Comparison of ENCODE assay signal across 8 mouse cellular contexts in genomic region chr19:41481030-41481886, GRCm38 (mm10). TPM values are rescaled to one million over a fixed set of nuclear protein-coding genes. Genes with fewer than 3 reads are reported as not detected.
A peak's percentile ranks its signal among the peaks of the same experiment; 100 is the strongest.
DNase-seq lines count a peak whose midpoint lies in the region; ATAC-seq and TF ChIP-seq lines count a peak whose summit lies in the region.

No protein-coding gene starts in this region.

- H3K9me3 ChIP-seq in forebrain, embryonic 13.5 days (replicated peaks): no peaks in the 10 kb centered on the region
- H3K9me3 ChIP-seq in limb, embryonic 13.5 days: no peaks in the 10 kb centered on the region
- H3K9me3 ChIP-seq in midbrain, embryonic 16.5 days (replicated peaks; ENCODE audit: control insufficient read depth, low read length, poor library complexity, severe bottlenecking): no peaks in the 10 kb centered on the region
- H3K9me3 ChIP-seq in stomach, postnatal 0 days (ENCODE audit: control insufficient read depth, low read length): no peaks in the 10 kb centered on the region

- TF ChIP-seq CTCF in stomach, postnatal 0 days (IDR thresholded peaks at IDR 0.05; ENCODE audit: low read depth): peak; percentile 85

- TF ChIP-seq EP300 in stomach, postnatal 0 days (optimal IDR thresholded peaks at IDR 0.05): no peak

- H3K4me3 ChIP-seq in forebrain, embryonic 13.5 days: peak overlapping the region; percentile 98; the same call in 1 of the 2 replicates
- peak overlapping the region; percentile 90 for H3K4me3 ChIP-seq in limb, embryonic 13.5 days
- H3K4me3 ChIP-seq in midbrain, embryonic 16.5 days (ENCODE audit: low read depth, low read length): peak overlapping the region; percentile 16; the same call in 1 of the 2 replicates
- peak overlapping the region; percentile 2; the same call in 1 of the 2 replicates for H3K4me3 ChIP-seq in stomach, postnatal 0 days (ENCODE audit: low read depth, low read length)

- WGBS in forebrain, embryonic 13.5 days: 9% methylated on average over 15 of the region's 15 CpGs
- WGBS in limb, embryonic 13.5 days: 10% methylated on average over 15 of the region's 15 CpGs
- 11% methylated on average over 15 of the region's 15 CpGs for WGBS in midbrain, embryonic 16.5 days
- WGBS in stomach, postnatal 0 days: 10% methylated on average over 15 of the region's 15 CpGs

- no peak for ATAC-seq in forebrain, embryonic 13.5 days
- no peak for ATAC-seq in limb, embryonic 13.5 days (ENCODE audit: low FRiP score, low read depth)
- no peak for ATAC-seq in midbrain, embryonic 16.5 days
- no peak for ATAC-seq in stomach, postnatal 0 days (ENCODE audit: low FRiP score, low TSS enrichment)

- no peaks in the 10 kb centered on the region for H3K36me3 ChIP-seq in forebrain, embryonic 13.5 days (ENCODE audit: poor library complexity, severe bottlenecking)
- no peaks in the 10 kb centered on the region for H3K36me3 ChIP-seq in limb, embryonic 13.5 days
- H3K36me3 ChIP-seq in midbrain, embryonic 16.5 days (ENCODE audit: control insufficient read depth, insufficient read depth, low read length): no peaks in the 10 kb centered on the region
- no peaks in the 10 kb centered on the region for H3K36me3 ChIP-seq in stomach, postnatal 0 days (ENCODE audit: control insufficient read depth, insufficient read depth, low read length)

- peak; percentile 12 for DNase-seq in ovary, postnatal 10 days (ENCODE audit: low spot score)
- no peak for DNase-seq in ovary, adult 18-20 months (ENCODE audit: low spot score)
- peak; percentile 80 for DNase-seq in c-Kit-positive CD71-positive TER-119-positive erythroid progenitor cells, embryonic 14.5 days (ENCODE audit: low spot score)
- peak; percentile 63 for DNase-seq in hindlimb bud, embryonic 11.5 days (ENCODE audit: extremely low spot score, low read depth, low spot score)
- peak; percentile 31 for DNase-seq in stomach, postnatal 0 days (ENCODE audit: low spot score)

- H3K4me2 ChIP-seq in forebrain, embryonic 13.5 days: peak overlapping the region; percentile 69
- peak overlapping the region; percentile 95 for H3K4me2 ChIP-seq in limb, embryonic 13.5 days (replicated peaks)
- H3K4me2 ChIP-seq in midbrain, embryonic 16.5 days (ENCODE audit: low read length): peak overlapping the region; percentile 78
- H3K4me2 ChIP-seq in stomach, postnatal 0 days (replicated peaks; ENCODE audit: low read depth): peak overlapping the region; percentile 78

- no peaks in the 10 kb centered on the region for H3K27me3 ChIP-seq in forebrain, embryonic 13.5 days
- no peaks in the 10 kb centered on the region for H3K27me3 ChIP-seq in limb, embryonic 13.5 days
- H3K27me3 ChIP-seq in midbrain, embryonic 16.5 days (ENCODE audit: control insufficient read depth, insufficient read depth, low read depth, low read length): no peaks in the 10 kb centered on the region; the same call in 1 of the 2 replicates
- H3K27me3 ChIP-seq in stomach, postnatal 0 days (ENCODE audit: control insufficient read depth, insufficient read depth, low read length): no peaks in the 10 kb centered on the region

- H3K4me1 ChIP-seq in forebrain, embryonic 13.5 days: peaks cover 28% of the 10 kb centered on the region
- peaks cover 17% of the 10 kb centered on the region for H3K4me1 ChIP-seq in limb, embryonic 13.5 days
- H3K4me1 ChIP-seq in midbrain, embryonic 16.5 days (ENCODE audit: control insufficient read depth, insufficient read depth, low read length): peaks cover 26% of the 10 kb centered on the region
- no peaks in the 10 kb centered on the region for H3K4me1 ChIP-seq in stomach, postnatal 0 days (replicated peaks; ENCODE audit: control insufficient read depth, insufficient read depth)

- no peak overlapping the region for H3K9ac ChIP-seq in forebrain, embryonic 13.5 days
- H3K9ac ChIP-seq in limb, embryonic 13.5 days: no peak overlapping the region
- no peak overlapping the region for H3K9ac ChIP-seq in midbrain, embryonic 16.5 days (ENCODE audit: low read depth, low read length)
- H3K9ac ChIP-seq in stomach, postnatal 0 days (ENCODE audit: low read length): no peak overlapping the region

- H3K27ac ChIP-seq in forebrain, embryonic 13.5 days: no peak overlapping the region
- no peak overlapping the region for H3K27ac ChIP-seq in limb, embryonic 13.5 days
- H3K27ac ChIP-seq in midbrain, embryonic 16.5 days (ENCODE audit: low read length): no peak overlapping the region
- no peak overlapping the region for H3K27ac ChIP-seq in stomach, postnatal 0 days (replicated peaks)

RNA-seq across cellular contexts. Expression of gene Lcor, which starts 1.2 kb away (rescaled TPM):
- polyA plus RNA-seq in forebrain, embryonic 13.5 days (2015; fragmentation: Nextera tagmentation; extraction: Ambion mirVana): 28.4 and 30.4 TPM in 2 replicates
- polyA plus RNA-seq in limb, embryonic 13.5 days (2015; fragmentation: Nextera tagmentation; extraction: Ambion mirVana): 10.0 and 10.5 TPM in 2 replicates
- 13.9 and 20.7 TPM in 2 replicates for polyA plus RNA-seq in midbrain, embryonic 16.5 days (2015; fragmentation: Nextera tagmentation; extraction: Ambion mirVana)
- polyA plus RNA-seq in stomach, postnatal 0 days (2015; fragmentation: Nextera tagmentation; extraction: Ambion mirVana): 12.9 TPM in 2 replicates

Comparison
In these comparisons a context has a peak if more than half of its experiments do, and no peak if none do; other contexts are left out.
1. H3K4me3 ChIP-seq: peak in every context shown above with its lines; median percentile 98 in forebrain, embryonic 13.5 days; 90 in limb, embryonic 13.5 days; 16 in midbrain, embryonic 16.5 days; 2 in stomach, postnatal 0 days.